Mouse (Mus musculus) hindbrain, embryonic 11.5 days (tissue): Measurements from ENCODE around the gene Exosc9. TPM values are rescaled to one million over a fixed set of nuclear protein-coding genes. Genes with fewer than 3 reads are reported as not detected.

Experiments used
- polyA plus RNA-seq: library from polyadenylated mRNA; unstranded; fragments of >200 nt; fragmentation: Nextera tagmentation; extraction: Ambion mirVana; gene quantifications from 2 replicates; pipeline ENCODE4 v1.2.1, GENCODE M21; 2014

Exosc9 gene
- polyA plus RNA-seq, 1 experiment from 2014 or later = 104 TPM

Other genes with a start within 250 kb of the Exosc9 start
- gene Anxa5, start 76.7 kb upstream of the Exosc9 start, polyA plus RNA-seq = 103 and 121 TPM in 2 replicates
- 0.45 and 0.95 TPM in 2 replicates for gene 1810062G17Rik, start 76.7 kb upstream of the Exosc9 start, polyA plus RNA-seq
- gene Gm11549, start 30.8 kb upstream of the Exosc9 start, polyA plus RNA-seq = 0.34 and 0.70 TPM in 2 replicates
- 242 and 261 TPM in 2 replicates for gene Ccna2, start 19.5 kb downstream of the Exosc9 start, polyA plus RNA-seq
- 20.2 and 23.1 TPM in 2 replicates for gene Bbs7, start 60.9 kb downstream of the Exosc9 start, polyA plus RNA-seq
- gene Trpc3, start 137.6 kb downstream of the Exosc9 start, polyA plus RNA-seq = 4.3 and 5.2 TPM in 2 replicates